Mouse (Mus musculus) liver (tissue): ENCODE results near the gene Col13a1.

Experiments
- DNase-seq: peaks from one replicate; pipeline ENCODE4 v3.0.0-alpha.2; 2020; ENCODE audit warnings: mixed read lengths

Col13a1 gene

DNA sequence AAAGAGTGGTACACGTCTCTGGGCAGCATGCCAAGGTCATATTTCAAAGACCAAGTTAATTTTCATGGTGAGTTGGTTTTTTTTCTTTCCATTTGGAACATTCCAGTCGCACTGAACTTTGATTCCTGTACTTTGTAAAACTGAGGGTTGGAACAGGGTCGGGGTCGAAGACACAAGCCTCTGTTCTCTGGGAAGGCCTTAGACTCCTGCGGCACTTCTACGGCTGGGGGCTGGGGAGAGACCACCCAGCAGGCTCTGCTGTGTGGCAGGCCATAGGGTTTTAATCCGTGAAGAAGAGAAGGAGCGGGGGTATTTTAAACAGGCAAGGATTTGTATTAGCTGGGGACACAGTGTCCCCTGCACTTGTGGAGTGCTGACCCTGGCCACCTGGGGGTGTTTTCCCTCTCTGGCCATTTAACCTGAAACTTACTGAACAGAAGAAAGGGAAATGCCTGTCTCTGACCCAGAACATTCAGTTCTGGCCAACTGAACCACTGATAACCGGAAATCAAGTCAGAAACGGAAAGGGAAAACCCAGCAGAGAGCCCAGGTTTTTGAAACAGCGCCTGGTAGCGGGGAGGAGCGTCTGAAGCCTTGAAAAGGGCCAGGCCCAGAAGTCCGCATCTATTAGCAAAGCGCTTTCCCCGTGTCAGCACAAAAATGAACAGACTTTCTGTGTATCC is 152.0 kb downstream of the Col13a1 start:
- no peak for DNase-seq

GRCm38 (mm10) chr10:61825979-61826752 is 152.7 kb downstream of the Col13a1 start:
- no peak for DNase-seq

DNA sequence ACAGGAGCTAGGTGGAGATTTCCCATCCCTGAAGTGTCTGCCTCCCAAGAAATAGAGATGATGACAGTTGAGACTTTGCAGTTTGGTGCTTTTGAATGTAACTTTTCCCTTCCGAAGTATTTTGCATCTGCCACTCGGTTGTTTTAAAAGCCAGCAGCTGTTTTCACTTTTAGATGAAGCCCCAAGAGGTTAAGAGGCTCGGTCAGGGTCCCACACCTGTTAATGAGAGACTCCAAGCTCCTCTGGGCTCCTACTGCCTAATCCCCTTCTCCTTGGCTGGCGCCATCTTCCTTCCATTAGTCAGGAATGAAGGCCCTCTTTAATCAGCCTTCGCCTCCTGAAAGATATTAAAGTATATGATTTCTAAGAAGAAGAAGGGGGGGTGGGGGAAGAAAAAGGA is 153.4 kb downstream of the Col13a1 start:
- DNase-seq, result no peak

GRCm38 (mm10) chr10:61823731-61824115 is 155.2 kb downstream of the Col13a1 start:
- no peak for DNase-seq

- no peak for DNase-seq
These were observed 155.8 kb downstream of the Col13a1 start for GRCm38 (mm10) chr10:61822968-61823730.

DNA sequence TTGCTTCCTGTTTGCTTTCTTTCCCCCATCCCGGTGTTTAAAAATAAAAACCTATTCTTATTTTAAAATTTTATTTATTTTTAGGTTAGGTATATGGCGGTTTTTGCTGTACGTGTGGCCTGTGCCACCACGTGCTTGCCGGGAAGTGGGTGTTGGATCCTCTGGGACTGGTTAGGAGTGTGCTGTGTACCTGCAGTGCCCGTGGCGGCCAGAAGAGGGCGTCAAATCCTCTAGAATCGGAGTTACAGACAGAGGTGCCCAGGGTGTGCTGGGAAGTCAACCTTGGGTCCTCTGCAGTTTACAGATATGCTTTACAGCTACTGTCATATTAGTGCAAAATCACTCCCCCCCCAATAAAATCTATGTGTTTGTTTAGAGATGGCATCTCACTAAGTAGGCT is 158.9 kb downstream of the Col13a1 start:
- DNase-seq, result no peak

GRCm38 (mm10) chr10:61811987-61812386 is 166.9 kb downstream of the Col13a1 start:
- no peak for DNase-seq

GRCm38 (mm10) chr10:61798133-61798576 is 180.8 kb downstream of the Col13a1 start:
- DNase-seq, result no peak

DNA sequence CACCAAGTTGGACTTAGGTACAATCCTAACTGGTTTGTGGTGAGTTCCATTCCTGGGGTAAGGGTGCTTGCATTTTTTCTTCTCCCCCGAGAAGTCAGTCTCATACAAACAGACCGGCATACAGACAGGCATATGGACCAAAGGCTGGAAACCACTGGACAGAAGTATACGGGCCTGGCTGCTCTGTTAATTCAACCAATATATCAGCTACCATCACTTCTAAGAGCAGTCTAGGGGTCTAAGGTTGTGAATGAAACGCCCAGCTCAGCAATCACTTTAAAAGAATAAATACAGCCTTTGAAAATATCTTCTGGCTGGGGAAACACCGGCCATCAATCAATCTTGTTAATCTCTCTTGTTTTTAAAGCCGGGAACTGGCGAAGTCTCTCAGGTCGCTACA is 183.4 kb downstream of the Col13a1 start:
- no peak for DNase-seq

GRCm38 (mm10) chr10:61794971-61795370 is 183.9 kb downstream of the Col13a1 start:
- no peak for DNase-seq

- DNase-seq, result no peak
These were observed 185.9 kb downstream of the Col13a1 start for GRCm38 (mm10) chr10:61793015-61793414.

DNA sequence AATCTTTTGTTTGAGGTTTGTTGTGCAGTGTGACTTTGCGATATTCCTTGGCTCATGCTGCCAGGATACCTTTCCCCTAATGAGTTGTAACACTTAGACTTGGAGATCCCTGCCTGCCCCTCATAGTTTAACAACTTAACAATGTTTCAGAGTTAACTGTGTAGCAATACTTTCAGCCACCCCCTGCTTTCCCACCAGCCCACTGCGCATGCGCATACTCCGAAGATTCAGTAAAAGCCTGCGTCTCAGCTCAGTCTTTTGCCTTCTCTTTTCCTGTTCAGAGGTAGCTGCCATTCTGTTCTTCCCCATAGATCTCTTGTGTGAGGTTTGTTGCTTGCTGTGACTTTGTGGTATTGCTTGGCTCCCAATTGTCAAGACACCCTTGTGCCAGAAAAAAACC is 190.4 kb downstream of the Col13a1 start:
- DNase-seq, result no peak
